Mouse (Mus musculus): ENCODE measurements around the gene Efl1. TPM values are rescaled to one million over a fixed set of nuclear protein-coding genes. Genes with fewer than 3 reads are reported as not detected.

The Efl1 gene
- total and polyA plus RNA-seq, 2 experiments from 2014 or later: 14.1 to 20.6 TPM

GRCm38 (mm10) chr7:82772481-82772880 is 124.1 kb downstream of the Efl1 start:
- no peak overlapping the region for H3K4me2 ChIP-seq (ENCODE audit: low read depth, low read length)
- H3K27ac ChIP-seq: peak overlapping the region; percentile 11; the same call in 1 of the 2 replicates
- no peak for TF ChIP-seq CTCF (IDR thresholded peaks at IDR 0.05; ENCODE audit: low read depth)
- peak; percentile 44 for DNase-seq (ENCODE audit: low spot score)
- ATAC-seq: peak; percentile 39; the same call in 1 of the 2 replicates
- H3K9ac ChIP-seq (replicated peaks; ENCODE audit: low read length): no peak overlapping the region
- peaks cover 6% of the 10 kb centered on the region for H3K4me1 ChIP-seq (ENCODE audit: insufficient read depth, low read length)
- no peaks in the 10 kb centered on the region for H3K9me3 ChIP-seq (ENCODE audit: low read length)
- 42% methylated on average over 14 of the region's 14 CpGs for WGBS
- no peaks in the 10 kb centered on the region for H3K36me3 ChIP-seq (ENCODE audit: insufficient read depth, low read length)
- no peak overlapping the region for H3K4me3 ChIP-seq (ENCODE audit: low read length)
- no peaks in the 10 kb centered on the region for H3K27me3 ChIP-seq (ENCODE audit: insufficient read depth, low read length)

GRCm38 (mm10) chr7:82773150-82773549 is 124.7 kb downstream of the Efl1 start:
- ATAC-seq (no peak), DNase-seq (ENCODE audit: low spot score) (peak; percentile 10)
- WGBS: 67% methylated on average over 9 of the region's 9 CpGs
- Histone ChIP-seq H3K9me3 (ENCODE audit: low read length) (no peaks in the 10 kb centered on the region), H3K36me3 (ENCODE audit: insufficient read depth, low read length) (no peaks in the 10 kb centered on the region), H3K4me1 (ENCODE audit: insufficient read depth, low read length) (peaks cover 6% of the 10 kb centered on the region), H3K27ac (no peak overlapping the region), H3K9ac (replicated peaks; ENCODE audit: low read length) (no peak overlapping the region), H3K27me3 (ENCODE audit: insufficient read depth, low read length) (no peaks in the 10 kb centered on the region), H3K4me3 (ENCODE audit: low read length) (no peak overlapping the region), H3K4me2 (ENCODE audit: low read depth, low read length) (no peak overlapping the region)
- no peak for TF ChIP-seq CTCF (IDR thresholded peaks at IDR 0.05; ENCODE audit: low read depth)

- DNase-seq (ENCODE audit: low spot score) (no peak), ATAC-seq (no peak)
- Histone ChIP-seq H3K27ac (no peak overlapping the region), H3K36me3 (ENCODE audit: insufficient read depth, low read length) (no peaks in the 10 kb centered on the region), H3K4me3 (ENCODE audit: low read length) (no peak overlapping the region), H3K9ac (replicated peaks; ENCODE audit: low read length) (no peak overlapping the region), H3K4me1 (ENCODE audit: insufficient read depth, low read length) (peaks cover 6% of the 10 kb centered on the region), H3K27me3 (ENCODE audit: insufficient read depth, low read length) (no peaks in the 10 kb centered on the region), H3K4me2 (ENCODE audit: low read depth, low read length) (no peak overlapping the region), H3K9me3 (ENCODE audit: low read length) (no peaks in the 10 kb centered on the region)
- TF ChIP-seq CTCF (IDR thresholded peaks at IDR 0.05; ENCODE audit: low read depth): no peak
- 83% methylated on average over 6 of the region's 6 CpGs for WGBS
Measured at GRCm38 (mm10) chr7:82773884-82774283, 125.5 kb downstream of the Efl1 start.

GRCm38 (mm10) chr7:82775090-82775489 is 126.7 kb downstream of the Efl1 start:
- ATAC-seq: no peak
- 89% methylated on average over 3 of the region's 3 CpGs for WGBS
- H3K27ac ChIP-seq: no peak overlapping the region
- no peak overlapping the region for H3K9ac ChIP-seq (replicated peaks; ENCODE audit: low read length)
- TF ChIP-seq CTCF (IDR thresholded peaks at IDR 0.05; ENCODE audit: low read depth): no peak
- H3K9me3 ChIP-seq (ENCODE audit: low read length): no peaks in the 10 kb centered on the region
- H3K27me3 ChIP-seq (ENCODE audit: insufficient read depth, low read length): no peaks in the 10 kb centered on the region
- H3K4me3 ChIP-seq (ENCODE audit: low read length): no peak overlapping the region
- DNase-seq (ENCODE audit: low spot score): no peak
- peaks cover 3% of the 10 kb centered on the region; the same call in 1 of the 2 replicates for H3K4me1 ChIP-seq (ENCODE audit: insufficient read depth, low read length)
- no peak overlapping the region for H3K4me2 ChIP-seq (ENCODE audit: low read depth, low read length)
- H3K36me3 ChIP-seq (ENCODE audit: insufficient read depth, low read length): no peaks in the 10 kb centered on the region; the same call in 1 of the 2 replicates

- Histone ChIP-seq H3K9me3 (ENCODE audit: low read length) (no peaks in the 10 kb centered on the region), H3K27me3 (ENCODE audit: insufficient read depth, low read length) (no peaks in the 10 kb centered on the region), H3K9ac (replicated peaks; ENCODE audit: low read length) (no peak overlapping the region), H3K36me3 (ENCODE audit: insufficient read depth, low read length) (no peaks in the 10 kb centered on the region; the same call in 1 of the 2 replicates), H3K4me1 (ENCODE audit: insufficient read depth, low read length) (no peaks in the 10 kb centered on the region), H3K4me3 (ENCODE audit: low read length) (no peak overlapping the region), H3K27ac (no peak overlapping the region), H3K4me2 (ENCODE audit: low read depth, low read length) (no peak overlapping the region)
- ATAC-seq (no peak), DNase-seq (ENCODE audit: low spot score) (no peak)
- 86% methylated on average over 2 of the region's 2 CpGs for WGBS
- no peak for TF ChIP-seq CTCF (IDR thresholded peaks at IDR 0.05; ENCODE audit: low read depth)
Measured at GRCm38 (mm10) chr7:82783071-82783470, 134.7 kb downstream of the Efl1 start.

- Histone ChIP-seq H3K36me3 (ENCODE audit: insufficient read depth, low read length) (no peaks in the 10 kb centered on the region; the same call in 1 of the 2 replicates), H3K9ac (replicated peaks; ENCODE audit: low read length) (no peak overlapping the region), H3K4me2 (ENCODE audit: low read depth, low read length) (no peak overlapping the region), H3K27me3 (ENCODE audit: insufficient read depth, low read length) (no peaks in the 10 kb centered on the region), H3K9me3 (ENCODE audit: low read length) (no peaks in the 10 kb centered on the region), H3K4me3 (ENCODE audit: low read length) (no peak overlapping the region), H3K4me1 (ENCODE audit: insufficient read depth, low read length) (no peaks in the 10 kb centered on the region), H3K27ac (no peak overlapping the region)
- ATAC-seq (no peak), DNase-seq (ENCODE audit: low spot score) (no peak)
- TF ChIP-seq CTCF (IDR thresholded peaks at IDR 0.05; ENCODE audit: low read depth): no peak
- 35% methylated on average over 5 of the region's 6 CpGs for WGBS
Measured at GRCm38 (mm10) chr7:82783693-82784092, 135.3 kb downstream of the Efl1 start.

GRCm38 (mm10) chr7:82785335-82785934 is 137.0 kb downstream of the Efl1 start:
- DNase-seq (ENCODE audit: low spot score) (no peak), ATAC-seq (no peak)
- no peak overlapping the region for H3K4me3 ChIP-seq (ENCODE audit: low read length)
- no peaks in the 10 kb centered on the region for H3K4me1 ChIP-seq (ENCODE audit: insufficient read depth, low read length)
- no peaks in the 10 kb centered on the region for H3K9me3 ChIP-seq (ENCODE audit: low read length)
- no peaks in the 10 kb centered on the region for H3K36me3 ChIP-seq (ENCODE audit: insufficient read depth, low read length)
- WGBS: 54% methylated on average over 6 of the region's 6 CpGs
- H3K9ac ChIP-seq (replicated peaks; ENCODE audit: low read length): no peak overlapping the region
- H3K4me2 ChIP-seq (ENCODE audit: low read depth, low read length): no peak overlapping the region
- TF ChIP-seq CTCF (IDR thresholded peaks at IDR 0.05; ENCODE audit: low read depth): no peak
- no peak overlapping the region for H3K27ac ChIP-seq
- H3K27me3 ChIP-seq (ENCODE audit: insufficient read depth, low read length): no peaks in the 10 kb centered on the region

All from hindbrain, postnatal 0 days (tissue).